Mouse (Mus musculus) neural tube, embryonic 11.5 days (tissue): ENCODE results near the gene Cds1. TPM values are rescaled to one million over a fixed set of nuclear protein-coding genes. Genes with fewer than 3 reads are reported as not detected.

Experiments used
- ATAC-seq: fragments of 200-750 bp; cut with Nextera tagmentation; 2 replicates; pipeline ENCODE4 v1.8.0; 2017; ENCODE audit warnings: moderate number of reproducible peaks, mild to moderate bottlenecking, moderate TSS enrichment, moderate library complexity; ENCODE audit not compliant: insufficient read depth, low FRiP score, low TSS enrichment
- DNase-seq: peaks from one replicate; pipeline ENCODE4 v3.0.0-alpha.2; 2015; ENCODE audit warnings: low spot score
- H3K27ac ChIP-seq: fragments of 300-500 bp; sonication (generic); 2 replicates; pipeline ENCODE4 v1.5.1; 2014; ENCODE audit warnings: low read depth, mild to moderate bottlenecking, low read length
- H3K27me3 ChIP-seq: fragments of 300-500 bp; sonication (generic); 2 replicates; pipeline ENCODE4 v1.6.1; 2014; ENCODE audit warnings: mild to moderate bottlenecking, low read length, mixed read lengths; ENCODE audit not compliant: control insufficient read depth, insufficient read depth
- H3K36me3 ChIP-seq: fragments of 300-500 bp; sonication (generic); 2 replicates; pipeline ENCODE4 v1.6.1; 2014; ENCODE audit warnings: mild to moderate bottlenecking, low read length, moderate library complexity, mixed read lengths; ENCODE audit not compliant: control insufficient read depth, insufficient read depth
- H3K4me1 ChIP-seq: fragments of 300-500 bp; sonication (generic); 2 replicates; pipeline ENCODE4 v1.6.1; 2014; ENCODE audit warnings: low read length, mixed read lengths; ENCODE audit not compliant: control insufficient read depth, insufficient read depth
- H3K4me2 ChIP-seq: fragments of 300-500 bp; sonication (generic); 2 replicates; pipeline ENCODE4 v1.6.1; 2014; ENCODE audit warnings: low read depth, mild to moderate bottlenecking, moderate library complexity
- H3K4me3 ChIP-seq: fragments of 300-500 bp; sonication (generic); 2 replicates; pipeline ENCODE4 v1.5.1; 2014; ENCODE audit warnings: low read depth, low read length
- H3K9ac ChIP-seq: fragments of 300-500 bp; sonication (generic); 2 replicates; pipeline ENCODE4 v1.6.1; 2014; ENCODE audit warnings: mild to moderate bottlenecking, low read length
- H3K9me3 ChIP-seq: fragments of 300-500 bp; sonication (generic); 2 replicates; pipeline ENCODE4 v1.6.1; 2016; ENCODE audit warnings: low read length; ENCODE audit not compliant: control insufficient read depth
- WGBS: fragments of 180-500 bp; shearing (Covaris S2); extraction: QIAGEN DNeasy Blood & Tissue Kit; methylation state at CpG from one replicate; pipeline ENCODE4 v1.1.7; 2014; 5-methylcytosine and 5-hydroxymethylcytosine counted together
- polyA plus RNA-seq: library from polyadenylated mRNA; unstranded; fragments of >200 nt; fragmentation: Nextera tagmentation; extraction: Ambion mirVana; gene quantifications from 2 replicates; pipeline ENCODE4 v1.2.1, GENCODE M21; 2014

The Cds1 gene
- polyA plus RNA-seq, 1 experiment from 2014 or later, result 0.90 TPM

DNA sequence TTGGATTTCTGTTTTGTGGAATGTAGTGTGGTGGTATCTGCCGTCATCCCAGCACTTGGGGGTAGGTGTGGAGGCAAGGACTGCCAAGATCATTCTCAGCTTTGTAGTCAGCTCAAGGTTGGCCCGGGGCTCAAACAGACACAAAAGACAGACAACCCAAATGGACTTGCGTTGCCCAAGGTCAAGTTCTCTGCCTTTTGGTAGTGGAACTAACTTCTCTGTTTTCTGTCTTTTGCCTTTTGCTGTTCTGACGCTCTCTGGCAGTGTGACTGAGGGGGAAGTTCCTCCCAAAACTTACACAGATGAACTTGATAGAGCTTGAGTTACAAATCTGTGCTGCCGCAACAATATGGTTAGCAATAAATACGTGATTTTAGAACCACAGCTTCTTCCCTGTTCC lies 1.3 kb downstream of the Cds1 start:
- no peaks in the 10 kb centered on the region for H3K4me1 ChIP-seq
- no peak overlapping the region for H3K4me2 ChIP-seq
- WGBS, result 37% methylated on average over 6 of the region's 6 CpGs
- no peak overlapping the region for H3K9ac ChIP-seq
- peak; percentile 23 for DNase-seq
- no peak overlapping the region for H3K4me3 ChIP-seq
- no peaks in the 10 kb centered on the region for H3K9me3 ChIP-seq
- no peak overlapping the region for H3K27ac ChIP-seq
- H3K27me3 ChIP-seq, result peaks cover 54% of the 10 kb centered on the region
- H3K36me3 ChIP-seq, result no peaks in the 10 kb centered on the region
- ATAC-seq, result no peak

DNA sequence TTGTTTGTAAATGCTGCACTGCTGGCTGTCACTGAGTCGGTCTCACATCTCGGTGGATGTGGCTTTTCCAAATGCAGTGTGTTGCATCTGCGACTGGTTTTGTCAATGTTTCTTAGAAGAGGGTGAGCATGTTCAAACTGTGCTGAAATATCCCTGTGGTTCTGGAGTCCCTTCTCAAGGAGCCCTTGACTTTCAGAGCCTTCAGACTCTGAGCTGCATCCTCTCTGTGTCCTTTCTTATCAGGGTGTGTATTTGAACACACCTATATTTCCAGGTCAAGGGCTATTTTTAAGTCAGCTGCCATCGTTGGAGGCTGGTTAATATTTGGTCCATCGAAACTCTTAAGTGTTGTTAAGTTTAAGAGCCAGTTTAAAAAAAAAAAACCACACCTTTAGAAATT lies 2.2 kb downstream of the Cds1 start:
- DNase-seq, result no peak
- H3K4me3 ChIP-seq, result no peak overlapping the region
- 67% methylated on average over 5 of the region's 5 CpGs for WGBS
- H3K4me1 ChIP-seq, result no peaks in the 10 kb centered on the region
- peaks cover 54% of the 10 kb centered on the region for H3K27me3 ChIP-seq
- ATAC-seq, result no peak
- no peaks in the 10 kb centered on the region for H3K9me3 ChIP-seq
- no peak overlapping the region for H3K27ac ChIP-seq
- no peaks in the 10 kb centered on the region for H3K36me3 ChIP-seq
- H3K9ac ChIP-seq, result no peak overlapping the region
- no peak overlapping the region for H3K4me2 ChIP-seq

DNA sequence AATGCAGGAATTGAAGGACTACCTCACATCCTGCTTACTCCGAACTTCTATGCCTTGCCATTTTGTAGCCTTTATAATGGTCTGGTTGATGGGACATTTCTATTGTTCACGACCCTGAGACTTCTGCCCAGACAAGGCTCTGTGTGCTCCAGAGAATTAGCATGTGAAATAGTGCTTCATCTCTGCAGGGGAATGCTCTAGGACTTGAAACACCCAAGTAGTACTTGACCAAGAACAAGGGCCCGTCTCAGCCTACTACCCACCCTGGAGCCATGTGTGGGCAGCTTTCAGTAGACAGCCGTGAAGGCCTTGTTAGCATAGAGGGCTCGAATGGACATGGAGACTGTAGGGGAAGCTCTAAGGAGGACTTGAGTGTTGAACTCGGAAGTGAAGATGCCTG lies 2.6 kb downstream of the Cds1 start:
- Histone ChIP-seq H3K9ac (no peak overlapping the region), H3K27me3 (peaks cover 54% of the 10 kb centered on the region), H3K4me1 (no peaks in the 10 kb centered on the region), H3K9me3 (no peaks in the 10 kb centered on the region), H3K27ac (no peak overlapping the region), H3K36me3 (no peaks in the 10 kb centered on the region), H3K4me2 (no peak overlapping the region), H3K4me3 (no peak overlapping the region)
- 71% methylated on average over 6 of the region's 6 CpGs for WGBS
- ATAC-seq (no peak), DNase-seq (no peak)

DNA sequence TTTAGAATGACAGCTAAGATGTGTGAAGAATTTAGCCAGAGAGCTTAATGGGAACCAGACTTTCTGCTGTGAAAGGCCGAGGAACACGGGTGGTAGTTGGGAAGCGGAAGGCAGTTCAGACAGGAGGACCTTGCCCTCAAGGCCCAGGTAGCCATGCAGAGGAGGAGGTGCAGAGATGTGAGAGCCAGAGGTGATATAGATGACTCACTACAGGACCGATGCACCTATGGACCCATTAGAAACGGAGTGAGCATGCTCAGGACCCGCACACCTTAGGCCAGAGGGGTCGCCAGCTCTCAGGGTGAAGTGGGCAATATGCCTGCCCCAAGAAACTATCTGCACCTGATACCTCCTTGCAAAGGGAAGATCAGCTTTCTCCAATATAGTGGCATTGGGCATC lies 3.6 kb downstream of the Cds1 start:
- Histone ChIP-seq H3K4me2 (no peak overlapping the region), H3K36me3 (no peaks in the 10 kb centered on the region), H3K27ac (no peak overlapping the region), H3K9me3 (no peaks in the 10 kb centered on the region), H3K4me1 (no peaks in the 10 kb centered on the region), H3K9ac (no peak overlapping the region), H3K27me3 (peaks cover 48% of the 10 kb centered on the region), H3K4me3 (no peak overlapping the region)
- no peak for ATAC-seq
- DNase-seq, result no peak
- WGBS, result 91% methylated on average over 7 of the region's 7 CpGs

DNA sequence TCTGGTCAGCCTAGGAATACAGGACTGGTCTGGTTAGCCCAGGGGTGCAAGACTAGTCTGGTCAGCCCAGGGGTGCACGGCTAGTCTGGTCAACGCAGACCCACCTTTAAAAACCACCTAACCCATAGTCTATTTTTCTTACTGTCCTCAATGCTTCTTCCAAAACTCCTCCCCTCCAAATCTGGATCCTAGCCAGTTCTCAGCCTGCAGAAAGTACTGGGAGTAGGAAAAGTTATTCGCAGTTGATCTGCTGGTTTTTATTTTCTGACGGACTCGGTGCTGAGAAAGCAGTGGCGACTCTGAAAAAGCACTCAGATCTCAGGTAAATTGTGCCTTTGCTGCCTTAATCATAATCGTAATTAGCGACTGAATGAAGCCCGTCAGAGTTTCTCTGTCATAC lies 7.7 kb downstream of the Cds1 start:
- Histone ChIP-seq H3K27me3 (peaks cover 9% of the 10 kb centered on the region; the same call in 1 of the 2 replicates), H3K9ac (no peak overlapping the region), H3K27ac (no peak overlapping the region), H3K4me3 (no peak overlapping the region), H3K4me2 (no peak overlapping the region), H3K4me1 (no peaks in the 10 kb centered on the region), H3K9me3 (no peaks in the 10 kb centered on the region), H3K36me3 (no peaks in the 10 kb centered on the region)
- DNase-seq (no peak), ATAC-seq (no peak)
- WGBS, result 86% methylated on average over 9 of the region's 9 CpGs

DNA sequence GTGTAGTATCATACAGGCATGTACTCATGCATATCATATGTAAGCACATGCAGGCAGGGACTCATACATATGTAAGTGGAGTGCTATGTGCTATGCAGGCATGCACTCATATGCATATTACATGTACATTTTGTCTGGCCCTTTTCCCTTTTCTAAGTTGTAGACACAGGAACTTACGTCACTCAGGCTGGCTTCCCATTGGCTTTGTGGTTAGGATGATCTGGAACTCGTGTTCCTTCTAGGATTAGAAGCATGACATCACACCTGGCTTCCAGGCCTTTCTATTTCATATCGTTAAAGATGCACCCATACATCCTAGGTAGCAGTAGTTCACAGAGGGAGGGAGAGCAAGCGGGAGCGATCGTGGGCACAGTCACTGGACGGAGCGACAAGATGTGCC lies 10.3 kb downstream of the Cds1 start:
- no peaks in the 10 kb centered on the region for H3K9me3 ChIP-seq
- DNase-seq (no peak), ATAC-seq (no peak)
- H3K27me3 ChIP-seq, result no peaks in the 10 kb centered on the region
- no peaks in the 10 kb centered on the region for H3K36me3 ChIP-seq
- no peaks in the 10 kb centered on the region for H3K4me1 ChIP-seq
- H3K4me2 ChIP-seq, result no peak overlapping the region
- H3K9ac ChIP-seq, result no peak overlapping the region
- H3K4me3 ChIP-seq, result no peak overlapping the region
- WGBS, result 93% methylated on average over 8 of the region's 8 CpGs
- no peak overlapping the region for H3K27ac ChIP-seq

DNA sequence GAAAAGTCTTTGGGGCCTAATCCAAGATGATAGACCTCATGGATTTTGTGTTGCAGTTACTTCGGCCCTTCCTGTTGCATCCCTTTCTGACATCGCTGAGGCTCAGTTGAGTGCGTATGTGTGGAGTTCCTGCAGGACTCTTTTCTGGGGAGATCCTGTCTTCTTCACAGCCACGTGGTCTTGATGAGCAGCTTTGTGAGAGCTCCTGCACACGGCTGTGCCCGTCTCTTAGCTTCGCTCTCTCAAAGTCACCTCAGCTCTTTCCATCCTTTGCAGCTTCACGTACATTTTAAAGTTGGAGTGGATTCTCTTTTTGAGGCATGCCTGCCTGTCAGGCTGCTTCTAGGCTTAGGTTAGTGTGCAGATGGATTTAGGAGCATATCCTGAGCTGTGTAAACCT lies 11.6 kb downstream of the Cds1 start:
- Histone ChIP-seq H3K27ac (no peak overlapping the region), H3K9me3 (no peaks in the 10 kb centered on the region), H3K9ac (no peak overlapping the region), H3K4me3 (no peak overlapping the region), H3K36me3 (no peaks in the 10 kb centered on the region), H3K27me3 (no peaks in the 10 kb centered on the region), H3K4me2 (no peak overlapping the region), H3K4me1 (no peaks in the 10 kb centered on the region)
- no peak for ATAC-seq
- DNase-seq, result no peak
- 86% methylated on average over 8 of the region's 8 CpGs for WGBS

DNA sequence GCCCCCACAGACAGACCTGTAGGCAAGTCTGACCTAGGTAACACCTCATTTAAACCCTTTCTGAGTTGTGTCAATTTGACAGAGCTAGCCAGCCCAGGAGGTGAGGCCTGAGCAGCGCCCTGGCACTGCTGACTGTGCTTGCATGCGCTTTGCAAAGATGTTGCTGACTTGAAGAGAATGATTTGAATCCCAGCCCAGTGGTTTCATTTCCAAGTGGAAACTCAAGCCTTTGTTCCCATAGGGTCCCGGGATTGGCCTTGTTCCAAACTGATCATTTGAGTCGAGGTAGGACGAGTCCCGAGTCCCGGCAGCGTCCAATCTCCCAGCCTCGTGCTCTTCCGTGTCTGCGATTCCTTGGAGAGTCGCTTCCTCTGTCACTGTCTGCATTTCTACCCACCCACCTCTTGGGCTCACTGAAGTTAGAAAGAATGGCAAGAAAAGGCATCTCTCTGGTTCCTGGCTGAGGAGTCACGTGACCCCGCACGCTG lies 14.5 kb downstream of the Cds1 start:
- H3K4me2 ChIP-seq, result no peak overlapping the region
- H3K4me1 ChIP-seq, result no peaks in the 10 kb centered on the region
- H3K27me3 ChIP-seq, result no peaks in the 10 kb centered on the region
- no peak for ATAC-seq
- no peak overlapping the region for H3K27ac ChIP-seq
- no peaks in the 10 kb centered on the region for H3K9me3 ChIP-seq
- WGBS, result 91% methylated on average over 15 of the region's 15 CpGs
- H3K4me3 ChIP-seq, result no peak overlapping the region
- no peak overlapping the region for H3K9ac ChIP-seq
- no peaks in the 10 kb centered on the region for H3K36me3 ChIP-seq
- no peak for DNase-seq

DNA sequence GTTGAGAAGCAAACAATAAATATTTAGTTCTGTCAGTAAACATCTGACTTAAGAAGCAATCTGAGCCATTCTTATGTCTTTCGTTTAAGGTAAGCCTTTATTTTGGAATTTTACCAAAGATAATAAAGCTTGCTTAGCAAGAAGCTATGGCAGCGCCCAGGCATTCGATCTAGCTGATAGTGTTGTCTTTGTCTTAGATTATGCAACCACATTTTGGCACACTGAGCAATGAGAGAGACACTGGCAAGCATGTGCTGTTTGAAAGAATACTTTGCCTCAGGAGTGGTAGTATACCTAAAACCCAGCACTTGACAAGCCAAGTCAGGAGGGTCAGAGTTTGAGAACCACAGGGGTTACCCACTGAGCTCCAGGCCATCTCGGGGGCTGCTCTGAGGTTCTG lies 16.0 kb downstream of the Cds1 start:
- no peaks in the 10 kb centered on the region for H3K36me3 ChIP-seq
- H3K4me3 ChIP-seq, result no peak overlapping the region
- no peak overlapping the region for H3K27ac ChIP-seq
- WGBS, result 91% methylated on average over 4 of the region's 4 CpGs
- no peak overlapping the region for H3K9ac ChIP-seq
- DNase-seq, result no peak
- no peak overlapping the region for H3K4me2 ChIP-seq
- ATAC-seq, result no peak
- H3K9me3 ChIP-seq, result no peaks in the 10 kb centered on the region
- no peaks in the 10 kb centered on the region for H3K4me1 ChIP-seq
- no peaks in the 10 kb centered on the region for H3K27me3 ChIP-seq
